Mouse (Mus musculus): ENCODE measurements around the gene Adk.

GRCm38 (mm10) chr14:21341195-21341594 is 288.8 kb downstream of the Adk start:
- TF ChIP-seq EP300 (IDR thresholded peaks at IDR 0.05; ENCODE audit: low read depth) (no peak), CTCF (IDR thresholded peaks at IDR 0.05; ENCODE audit: low read depth) (no peak)

Data from heart, postnatal 0 days (tissue).